Mouse (Mus musculus) kidney, adult 2 months (tissue): ENCODE results near the gene Srek1.

Experiments used
- CTCF ChIP-seq: fragments of 200-500 bp; conservative IDR thresholded peaks from 2 replicates; pipeline ENCODE4 v1.5.1; 2011; ENCODE audit warnings: low read depth, mild to moderate bottlenecking, control low read depth, low read length, moderate library complexity, mixed read lengths; ENCODE audit not compliant: insufficient read depth, insufficient read length
- POLR2A ChIP-seq: fragments of 200-500 bp; IDR thresholded peaks from one replicate; pipeline ENCODE4 v1.6.1; 2011; ENCODE audit warnings: low read depth, low read length, control low read depth

GRCm38 (mm10) chr13:103761971-103762370 is 12.4 kb downstream of the Srek1 start:
- TF ChIP-seq POLR2A (no peak), CTCF (no peak)
